Mouse (Mus musculus) liver, adult 2 months (tissue): ENCODE measurements at regions not wholly inside any gene's neighbourhood (a gene's known extent, or its start where the extent isn't known, plus 50 kb on each side); places are given as distances from the start of the nearest gene placed in this dataset.

Experiments used
- CTCF ChIP-seq: fragments of 200-500 bp; IDR thresholded peaks from 2 replicates; pipeline ENCODE4 v1.5.1; 2011; ENCODE audit warnings: low read depth, low read length, control low read depth
- POLR2A ChIP-seq: fragments of 200-500 bp; IDR thresholded peaks from 2 replicates; pipeline ENCODE4 v1.6.1; 2011; ENCODE audit warnings: low read length, control low read depth; ENCODE audit not compliant: insufficient read depth; ENCODE audit errors: extremely low read depth

DNA sequence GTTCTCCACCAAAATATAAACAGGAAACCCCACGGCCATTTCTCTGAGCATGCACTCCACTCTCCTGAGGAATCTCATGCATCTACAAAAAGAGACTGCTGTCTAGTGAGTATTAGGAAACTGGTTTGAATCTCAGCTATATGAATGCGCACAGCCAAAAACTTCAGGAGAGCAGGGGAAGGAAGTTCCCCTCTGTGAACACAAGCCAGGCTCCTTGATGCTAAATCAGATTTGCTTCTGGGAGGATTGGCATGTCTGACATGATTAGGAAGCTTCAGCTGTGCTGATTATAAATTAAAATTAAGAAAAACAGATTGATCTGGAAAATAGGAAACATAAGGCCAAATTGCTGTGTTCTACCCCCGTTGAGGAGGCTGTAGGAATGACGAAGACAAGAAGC is 304.1 kb upstream of the BC052040 start:
- TF ChIP-seq CTCF (no peak), POLR2A (no peak)
